Mouse (Mus musculus) hindbrain, embryonic 13.5 days (tissue): ENCODE measurements around the gene Amot. TPM values are rescaled to one million over a fixed set of nuclear protein-coding genes. Genes with fewer than 3 reads are reported as not detected.

Experiments
- ATAC-seq: fragments of 200-750 bp; cut with Nextera tagmentation; 2 replicates; pipeline ENCODE4 v1.8.0; 2017; ENCODE audit warnings: moderate TSS enrichment; ENCODE audit not compliant: low FRiP score
- H3K27ac ChIP-seq: fragments of 300-500 bp; sonication (generic); 2 replicates; pipeline ENCODE4 v1.5.1; 2015; ENCODE audit warnings: inconsistent platforms, mild to moderate bottlenecking, moderate library complexity
- H3K27me3 ChIP-seq: fragments of 300-500 bp; sonication (generic); 2 replicates; pipeline ENCODE4 v1.6.1; 2015; ENCODE audit warnings: mild to moderate bottlenecking, inconsistent platforms
- H3K36me3 ChIP-seq: fragments of 300-500 bp; sonication (generic); 2 replicates; pipeline ENCODE4 v1.6.1; 2015; ENCODE audit warnings: mild to moderate bottlenecking, inconsistent platforms
- H3K4me1 ChIP-seq: fragments of 300-500 bp; sonication (generic); replicated peaks from 2 replicates; pipeline ENCODE4 v1.6.1; 2015; ENCODE audit warnings: inconsistent platforms
- H3K4me2 ChIP-seq: fragments of 300-500 bp; sonication (generic); 2 replicates; pipeline ENCODE4 v1.6.1; 2015; ENCODE audit warnings: inconsistent platforms, mild to moderate bottlenecking, moderate library complexity
- H3K4me3 ChIP-seq: fragments of 300-500 bp; sonication (generic); 2 replicates; pipeline ENCODE4 v1.5.1; 2015; ENCODE audit warnings: mild to moderate bottlenecking, inconsistent platforms
- H3K9ac ChIP-seq: fragments of 300-500 bp; sonication (generic); 2 replicates; pipeline ENCODE4 v1.6.1; 2015; ENCODE audit warnings: mild to moderate bottlenecking, inconsistent platforms
- H3K9me3 ChIP-seq: fragments of 300-500 bp; sonication (generic); 2 replicates; pipeline ENCODE4 v1.6.1; 2016; ENCODE audit warnings: inconsistent platforms
- WGBS: fragments of 180-500 bp; shearing (Covaris S2); methylation state at CpG from one replicate; pipeline ENCODE4 v1.1.7; 2015; 5-methylcytosine and 5-hydroxymethylcytosine counted together
- polyA plus RNA-seq: library from polyadenylated mRNA; unstranded; fragments of >200 nt; fragmentation: Nextera tagmentation; extraction: Ambion mirVana; gene quantifications from 2 replicates; pipeline ENCODE4 v1.2.1, GENCODE M21; 2015

Gene Amot
- polyA plus RNA-seq, 1 experiment from 2014 or later = 11.7 TPM

DNA sequence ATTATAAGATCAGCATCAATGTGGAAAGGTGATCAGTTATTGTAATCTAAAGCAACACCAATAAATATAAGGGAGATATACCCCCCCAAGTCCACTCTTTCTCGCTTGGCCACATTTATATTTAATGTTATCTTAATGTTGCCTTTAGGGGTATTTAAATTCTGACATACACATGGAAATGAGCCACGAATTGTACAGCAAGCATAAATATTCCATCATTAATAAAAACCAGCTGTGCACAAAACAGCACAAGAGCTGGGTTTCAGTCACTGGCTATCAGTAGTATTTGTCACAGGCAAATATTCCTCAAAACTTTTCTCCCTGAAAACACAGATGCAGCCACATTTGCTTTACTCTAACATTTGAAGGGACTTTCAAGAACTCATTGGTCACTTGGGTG, 5.9 kb downstream of the Amot start:
- Histone ChIP-seq H3K27me3 (no peaks in the 10 kb centered on the region), H3K27ac (no peak overlapping the region), H3K9ac (no peak overlapping the region), H3K4me2 (no peak overlapping the region), H3K4me3 (no peak overlapping the region), H3K9me3 (no peaks in the 10 kb centered on the region), H3K36me3 (no peaks in the 10 kb centered on the region), H3K4me1 (peaks cover 5% of the 10 kb centered on the region)
- WGBS = 61% methylated on average over 2 of the region's 2 CpGs
- no peak for ATAC-seq

DNA sequence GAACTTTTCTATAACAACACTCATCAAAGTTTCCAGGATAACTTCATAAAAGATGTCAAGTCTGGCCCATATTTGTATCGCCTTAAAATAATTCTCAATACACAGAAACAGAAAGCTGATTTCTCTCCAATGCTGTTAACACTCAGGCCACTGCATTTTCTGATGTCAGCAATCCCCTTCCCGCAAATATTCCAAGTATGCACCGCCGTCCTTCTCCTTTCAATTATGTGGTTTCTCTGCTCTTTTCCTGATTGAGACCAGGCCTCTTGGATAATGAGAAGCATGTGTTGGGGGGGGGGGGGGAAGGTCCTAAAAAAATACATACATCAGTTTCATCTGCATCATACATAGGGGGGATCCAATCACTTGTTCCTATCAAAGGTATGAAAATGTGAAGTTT, 6.3 kb downstream of the Amot start:
- Histone ChIP-seq H3K4me2 (no peak overlapping the region), H3K9ac (no peak overlapping the region), H3K4me1 (peaks cover under 1% of the 10 kb centered on the region; the same call in 1 of the 2 replicates), H3K27ac (no peak overlapping the region), H3K4me3 (no peak overlapping the region), H3K9me3 (no peaks in the 10 kb centered on the region), H3K36me3 (no peaks in the 10 kb centered on the region), H3K27me3 (no peaks in the 10 kb centered on the region)
- WGBS = 68% methylated on average over 4 of the region's 4 CpGs
- no peak for ATAC-seq

DNA sequence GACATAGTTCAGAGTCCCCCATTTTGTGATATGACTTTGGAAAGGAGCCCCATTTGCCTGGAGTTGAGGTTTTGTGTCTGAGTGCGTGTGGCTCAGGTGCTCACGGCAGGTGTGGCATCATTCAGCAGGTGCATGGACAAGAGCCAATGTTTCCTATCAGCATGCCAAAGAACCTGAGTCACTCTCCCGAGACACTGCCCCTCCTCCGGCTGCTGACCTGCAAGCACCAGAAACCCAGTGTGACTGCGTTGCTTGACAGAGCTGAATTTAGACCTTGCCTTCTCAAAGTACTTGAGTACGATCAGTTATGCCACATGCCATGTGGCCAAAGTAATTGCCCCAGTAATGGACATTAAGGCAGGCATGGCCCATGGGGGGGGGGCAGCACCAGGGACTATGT, 7.5 kb downstream of the Amot start:
- ATAC-seq = no peak
- Histone ChIP-seq H3K4me1 (no peaks in the 10 kb centered on the region), H3K27me3 (no peaks in the 10 kb centered on the region), H3K4me3 (no peak overlapping the region), H3K36me3 (no peaks in the 10 kb centered on the region), H3K27ac (no peak overlapping the region), H3K9me3 (no peaks in the 10 kb centered on the region), H3K4me2 (no peak overlapping the region), H3K9ac (no peak overlapping the region)
- 90% methylated on average over 6 of the region's 6 CpGs for WGBS

DNA sequence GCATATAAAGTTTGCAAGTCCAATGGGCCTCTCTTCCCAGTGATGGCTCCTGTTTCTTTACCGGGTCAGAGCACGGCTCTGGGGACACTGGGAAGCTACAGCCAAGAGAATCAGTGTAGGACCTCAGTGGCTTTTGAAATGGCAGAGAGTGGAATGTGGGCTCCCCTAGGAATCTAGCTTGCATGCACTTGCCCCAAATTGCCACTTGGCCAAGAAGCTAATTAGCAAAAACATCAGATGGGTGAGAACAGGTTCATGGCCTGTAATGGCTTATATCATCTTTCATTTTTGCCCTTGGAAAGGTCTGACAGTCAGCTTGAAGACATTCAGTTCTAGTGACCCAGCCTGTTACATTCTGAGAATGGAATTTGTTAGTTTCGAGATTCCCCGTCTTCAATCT, 9.6 kb downstream of the Amot start:
- H3K27ac ChIP-seq = no peak overlapping the region
- no peaks in the 10 kb centered on the region for H3K9me3 ChIP-seq
- no peaks in the 10 kb centered on the region for H3K4me1 ChIP-seq

DNA sequence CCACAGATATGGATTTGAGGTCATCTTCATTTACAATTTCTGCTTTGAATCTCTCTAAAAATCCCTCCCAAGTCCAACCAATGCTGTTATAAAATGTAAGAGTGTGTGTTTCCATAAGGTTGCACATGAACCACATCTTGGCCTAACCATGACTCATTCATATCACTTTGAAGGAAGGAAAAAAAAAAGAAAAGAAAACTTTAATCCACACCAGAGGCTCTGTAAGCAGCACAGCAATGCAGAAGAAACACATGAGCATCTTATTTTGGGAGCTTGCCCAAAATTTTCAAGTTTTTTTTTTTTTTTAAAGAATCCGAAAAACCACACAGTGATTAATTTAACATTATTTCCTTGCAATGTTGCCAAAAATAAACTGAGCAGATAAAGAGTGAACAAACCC, 14.2 kb downstream of the Amot start:
- WGBS = 95% methylated on average over 1 of the region's 1 CpGs
- Histone ChIP-seq H3K36me3 (0 out of 2 replicates have a peak, but pooled peaks cover 8% of the 10 kb centered on the region), H3K27me3 (no peaks in the 10 kb centered on the region), H3K27ac (no peak overlapping the region), H3K4me3 (no peak overlapping the region), H3K4me2 (no peak overlapping the region), H3K9me3 (no peaks in the 10 kb centered on the region), H3K9ac (no peak overlapping the region), H3K4me1 (no peaks in the 10 kb centered on the region)
- ATAC-seq = no peak

More for the DNA sequence above, 9.6 kb downstream of the Amot start:
- 87% methylated on average over 4 of the region's 4 CpGs for WGBS
- H3K4me3 ChIP-seq = no peak overlapping the region
- no peak for ATAC-seq
- no peaks in the 10 kb centered on the region for H3K27me3 ChIP-seq
- H3K36me3 ChIP-seq = no peaks in the 10 kb centered on the region
- no peak overlapping the region for H3K4me2 ChIP-seq
- no peak overlapping the region for H3K9ac ChIP-seq

DNA sequence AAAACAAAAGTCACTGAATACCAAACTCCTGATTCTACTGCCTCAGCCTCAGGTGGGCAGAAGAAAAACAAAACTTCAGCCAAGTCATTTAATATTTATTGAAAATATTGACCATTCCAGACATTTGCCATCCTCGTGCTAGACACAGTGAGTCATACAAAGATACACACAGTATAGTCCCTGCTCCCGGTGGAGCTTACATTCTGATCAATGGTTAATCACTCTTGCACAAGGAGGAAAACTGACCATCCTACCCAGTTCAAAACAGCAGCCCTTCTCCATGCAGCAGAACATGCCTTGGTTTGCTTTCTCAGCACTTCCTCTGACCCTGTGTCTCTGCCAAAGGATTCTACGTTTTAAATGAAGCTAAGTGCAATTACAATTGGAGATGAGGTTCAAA, 14.6 kb downstream of the Amot start:
- no peaks in the 10 kb centered on the region for H3K27me3 ChIP-seq
- H3K9ac ChIP-seq = no peak overlapping the region
- H3K9me3 ChIP-seq = no peaks in the 10 kb centered on the region
- no peak for ATAC-seq
- H3K4me2 ChIP-seq = no peak overlapping the region
- no peaks in the 10 kb centered on the region for H3K4me1 ChIP-seq
- no peak overlapping the region for H3K27ac ChIP-seq
- H3K4me3 ChIP-seq = no peak overlapping the region
- H3K36me3 ChIP-seq = 0 out of 2 replicates have a peak, but pooled peaks cover 8% of the 10 kb centered on the region
- 82% methylated on average over 3 of the region's 3 CpGs for WGBS

DNA sequence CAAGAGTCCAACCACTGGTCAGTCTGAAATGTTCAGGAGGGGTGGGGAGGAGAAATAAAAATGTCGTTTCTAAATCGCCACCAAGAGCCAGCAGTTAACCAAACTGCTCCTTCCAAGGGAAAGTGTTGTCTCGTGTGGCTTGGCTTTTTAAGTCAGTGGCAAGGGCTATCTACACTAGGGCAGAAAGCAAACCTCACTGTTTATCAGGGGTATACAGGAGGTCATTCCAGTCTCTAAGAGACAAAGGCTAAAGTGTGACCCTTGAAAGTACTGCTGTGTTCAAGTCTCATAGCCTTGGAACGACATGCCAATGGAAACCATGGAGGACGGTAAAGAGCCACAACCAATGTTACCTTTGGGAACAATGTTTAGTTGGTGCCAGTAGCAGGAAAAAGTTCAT, 15.0 kb downstream of the Amot start:
- Histone ChIP-seq H3K9ac (no peak overlapping the region), H3K4me1 (no peaks in the 10 kb centered on the region), H3K27me3 (no peaks in the 10 kb centered on the region), H3K36me3 (0 out of 2 replicates have a peak, but pooled peaks cover 8% of the 10 kb centered on the region), H3K27ac (no peak overlapping the region), H3K4me2 (no peak overlapping the region), H3K9me3 (no peaks in the 10 kb centered on the region), H3K4me3 (no peak overlapping the region)
- no peak for ATAC-seq
- 88% methylated on average over 5 of the region's 5 CpGs for WGBS

DNA sequence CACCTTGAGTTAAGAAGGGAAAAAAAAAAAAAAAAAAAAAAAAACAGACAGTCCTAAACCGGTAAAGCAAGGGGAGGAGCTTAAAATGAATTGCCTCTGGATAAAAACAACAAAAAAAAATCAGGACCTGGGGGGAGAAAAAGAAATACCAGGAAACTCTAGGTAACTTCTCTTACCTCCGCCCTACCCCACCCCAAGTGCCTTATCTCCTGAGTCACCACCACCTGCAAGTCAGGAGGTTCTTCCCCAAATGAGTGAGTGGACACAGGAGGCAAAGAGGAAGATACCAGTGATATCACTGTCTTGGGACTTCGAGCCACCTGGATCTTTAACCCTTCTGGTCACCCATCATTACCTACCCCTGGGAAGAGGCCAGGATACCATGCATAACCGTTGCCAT, 19.5 kb downstream of the Amot start:
- Histone ChIP-seq H3K36me3 (0 out of 2 replicates have a peak, but pooled peaks cover 8% of the 10 kb centered on the region), H3K4me3 (no peak overlapping the region), H3K9me3 (no peaks in the 10 kb centered on the region), H3K9ac (no peak overlapping the region), H3K27me3 (no peaks in the 10 kb centered on the region), H3K4me1 (no peaks in the 10 kb centered on the region), H3K27ac (no peak overlapping the region), H3K4me2 (no peak overlapping the region)
- 77% methylated on average over 4 of the region's 4 CpGs for whole genome bisulfite sequencing
- no peak for ATAC-seq

DNA sequence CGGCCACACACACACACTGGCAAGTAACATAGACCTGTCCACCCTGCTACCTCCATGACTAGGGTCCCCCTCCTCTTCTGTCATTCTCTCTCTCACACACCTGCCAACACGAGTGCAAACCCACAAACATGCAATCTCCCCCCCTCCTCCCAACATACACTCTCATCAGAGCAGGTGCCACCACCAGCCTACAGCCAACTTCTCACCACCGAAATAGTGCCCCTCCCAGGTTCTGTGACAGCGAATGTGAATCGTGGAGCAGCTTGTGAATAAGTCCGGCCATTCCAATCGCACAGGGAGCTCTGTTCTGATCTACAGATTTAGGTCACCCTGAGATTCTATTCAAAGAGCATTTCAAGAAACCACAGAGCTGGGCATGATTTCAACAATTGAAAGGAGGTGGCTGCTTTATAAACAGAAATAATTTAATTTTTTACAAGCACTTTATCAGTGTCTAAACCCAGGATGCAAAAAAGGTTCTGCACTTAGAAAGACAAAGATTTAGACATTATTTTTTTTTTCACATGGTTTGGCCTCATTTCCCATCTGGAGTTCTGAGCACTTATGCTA, 21.4 kb downstream of the Amot start:
- no peak overlapping the region for H3K9ac ChIP-seq
- H3K4me3 ChIP-seq = no peak overlapping the region
- H3K4me2 ChIP-seq = no peak overlapping the region
- no peaks in the 10 kb centered on the region for H3K9me3 ChIP-seq
- 0 out of 2 replicates have a peak, but pooled peaks cover 8% of the 10 kb centered on the region for H3K36me3 ChIP-seq
- 91% methylated on average over 7 of the region's 7 CpGs for WGBS
- H3K4me1 ChIP-seq = no peaks in the 10 kb centered on the region
- no peaks in the 10 kb centered on the region for H3K27me3 ChIP-seq
- ATAC-seq = no peak
- H3K27ac ChIP-seq = no peak overlapping the region

DNA sequence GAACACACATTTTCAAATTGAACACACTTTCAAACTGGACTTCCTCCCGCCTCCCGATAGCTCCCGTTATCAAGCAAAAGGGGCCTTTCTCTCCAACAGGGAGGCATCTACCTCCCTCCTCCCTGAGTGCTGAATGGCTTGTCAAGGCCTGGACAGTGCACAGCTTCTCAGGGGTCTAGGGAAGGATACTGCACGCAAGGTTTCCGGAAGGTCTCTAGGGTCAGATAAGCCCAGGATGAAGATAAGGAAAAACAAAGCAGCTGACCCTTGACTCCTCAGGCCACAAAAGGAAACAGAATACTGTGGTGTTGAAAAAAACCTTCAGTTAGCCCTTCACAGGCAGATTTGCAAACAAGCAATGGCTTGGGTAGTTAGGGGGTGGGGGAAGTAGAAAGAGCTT, 22.6 kb downstream of the Amot start:
- Histone ChIP-seq H3K4me1 (0 out of 2 replicates have a peak, but pooled peaks cover 7% of the 10 kb centered on the region), H3K27ac (no peak overlapping the region), H3K9ac (no peak overlapping the region), H3K27me3 (no peaks in the 10 kb centered on the region), H3K4me3 (no peak overlapping the region), H3K4me2 (no peak overlapping the region), H3K9me3 (no peaks in the 10 kb centered on the region), H3K36me3 (0 out of 2 replicates have a peak, but pooled peaks cover 8% of the 10 kb centered on the region)
- no peak for ATAC-seq
- 72% methylated on average over 5 of the region's 5 CpGs for WGBS

DNA sequence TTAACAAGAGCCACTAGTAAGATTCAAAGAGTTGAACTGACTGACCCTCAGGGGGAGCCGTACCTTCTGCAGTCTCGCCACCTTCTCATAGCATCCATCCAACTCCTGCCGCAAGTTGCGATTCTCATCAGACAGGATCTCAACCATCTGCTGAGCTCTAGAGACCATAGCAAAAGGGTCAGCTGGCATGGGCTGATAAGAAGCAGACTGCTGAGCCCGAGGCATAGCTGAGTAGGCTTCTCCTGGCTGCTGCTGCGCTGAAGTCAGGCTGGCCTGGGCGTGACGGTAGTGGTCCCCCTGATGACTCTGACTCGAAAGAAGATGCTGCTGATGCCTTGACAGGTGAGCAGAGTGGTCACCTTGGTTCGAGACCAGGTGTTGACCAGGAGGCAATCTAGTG, 25.0 kb downstream of the Amot start:
- Histone ChIP-seq H3K27me3 (no peaks in the 10 kb centered on the region), H3K9me3 (no peaks in the 10 kb centered on the region), H3K27ac (no peak overlapping the region), H3K4me3 (no peak overlapping the region), H3K9ac (no peak overlapping the region), H3K4me1 (0 out of 2 replicates have a peak, but pooled peaks cover 7% of the 10 kb centered on the region), H3K36me3 (no peaks in the 10 kb centered on the region), H3K4me2 (no peak overlapping the region)
- 88% methylated on average over 10 of the region's 10 CpGs for WGBS
- no peak for ATAC-seq

DNA sequence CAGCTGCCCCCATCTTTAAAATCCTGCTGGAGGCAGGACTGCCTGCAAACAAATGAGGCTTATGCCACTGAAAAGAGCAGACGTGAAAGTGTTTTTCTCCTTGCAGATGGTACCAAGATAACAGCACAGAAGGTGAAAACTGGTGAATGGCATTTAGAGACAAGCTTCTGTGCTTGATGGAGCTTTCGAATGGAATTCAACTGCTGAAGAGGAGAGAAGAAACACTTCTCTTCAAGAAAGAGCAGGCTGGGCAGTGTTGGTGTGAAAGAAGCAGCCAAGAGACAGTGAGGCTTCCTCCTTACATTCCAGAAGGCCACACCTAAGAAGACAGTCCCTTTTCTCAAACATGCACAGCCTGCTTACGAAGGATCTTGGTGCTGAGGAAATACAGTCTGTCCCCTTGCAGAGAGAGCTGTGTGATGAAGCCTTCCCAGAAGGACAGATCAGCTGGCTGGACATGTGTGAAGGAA, 27.2 kb downstream of the Amot start:
- H3K27me3 ChIP-seq = no peaks in the 10 kb centered on the region
- 0 out of 2 replicates have a peak, but pooled peaks cover 7% of the 10 kb centered on the region for H3K4me1 ChIP-seq
- H3K4me2 ChIP-seq = no peak overlapping the region
- H3K36me3 ChIP-seq = no peaks in the 10 kb centered on the region
- 58% methylated on average over 3 of the region's 3 CpGs for WGBS
- H3K9ac ChIP-seq = no peak overlapping the region
- no peak overlapping the region for H3K4me3 ChIP-seq
- no peak for ATAC-seq
- H3K9me3 ChIP-seq = no peaks in the 10 kb centered on the region
- H3K27ac ChIP-seq = peak overlapping the region; percentile 20; the same call in 1 of the 2 replicates

DNA sequence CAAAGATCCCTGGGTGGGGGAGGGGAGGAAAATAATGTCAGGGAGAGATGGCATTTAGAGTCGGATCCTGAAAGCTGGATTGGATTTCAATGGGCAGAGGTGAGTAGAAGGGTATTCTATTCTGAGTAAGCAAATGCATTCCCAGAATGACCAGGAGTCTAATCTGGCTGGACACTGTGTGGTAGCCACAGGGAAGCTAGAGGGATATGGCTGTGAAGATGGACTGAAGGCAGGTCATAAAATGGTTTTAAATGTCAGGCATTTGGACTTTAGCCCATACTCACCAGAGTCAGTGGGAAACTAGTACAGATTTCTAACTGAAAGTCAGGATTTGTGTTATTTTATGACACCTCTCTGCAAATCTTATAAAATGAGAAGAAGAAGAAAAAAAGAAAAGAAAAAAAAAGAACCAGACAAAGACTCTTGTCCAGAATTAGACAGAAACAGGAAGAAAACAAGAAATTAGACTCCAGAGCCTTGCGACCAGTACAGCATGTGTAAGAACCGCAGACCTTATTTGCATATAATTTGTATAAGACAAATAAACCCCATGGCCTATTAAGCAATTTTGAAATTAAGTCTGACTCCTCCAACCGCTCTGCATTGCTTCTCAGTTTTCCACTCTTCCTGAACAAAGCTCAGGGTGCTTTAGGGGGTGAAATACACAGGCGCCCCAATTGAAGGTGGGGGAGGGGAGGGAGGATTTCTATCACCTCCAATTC, 27.8 kb downstream of the Amot start:
- H3K9me3 ChIP-seq = no peaks in the 10 kb centered on the region
- H3K4me1 ChIP-seq = 0 out of 2 replicates have a peak, but pooled peaks cover 7% of the 10 kb centered on the region
- no peaks in the 10 kb centered on the region for H3K27me3 ChIP-seq
- H3K9ac ChIP-seq = no peak overlapping the region
- no peak for ATAC-seq
- H3K4me2 ChIP-seq = no peak overlapping the region
- 62% methylated on average over 5 of the region's 5 CpGs for WGBS
- 0 out of 2 replicates have a peak overlapping the region, but pooled peaks have one; percentile 20 for H3K27ac ChIP-seq
- H3K4me3 ChIP-seq = no peak overlapping the region
- no peaks in the 10 kb centered on the region for H3K36me3 ChIP-seq
